Mouse (Mus musculus) testis, adult 10 weeks (tissue): ENCODE data around the gene Kiss1. TPM values are rescaled to one million over a fixed set of nuclear protein-coding genes. Genes with fewer than 3 reads are reported as not detected.

Experiments used
- polyA plus RNA-seq: library from polyadenylated mRNA; stranded (reverse); fragments of 350-450 nt; fragmentation: Illumina TruSeq; extraction: RNeasy Lipid Tissue Mini Kit (QIAGEN cat#74804); gene quantifications from one replicate; pipeline ENCODE4 v1.2.3, GENCODE M21; 2014; ENCODE audit warnings: low read depth, low replicate concordance

The Kiss1 gene
- polyA plus RNA-seq = not detected

GRCm38 (mm10) chr1:133321267-133321925, at the start of gene Kiss1:
Gene Kiss1 (plus strand): TSS chr1:133321875.

DNA sequence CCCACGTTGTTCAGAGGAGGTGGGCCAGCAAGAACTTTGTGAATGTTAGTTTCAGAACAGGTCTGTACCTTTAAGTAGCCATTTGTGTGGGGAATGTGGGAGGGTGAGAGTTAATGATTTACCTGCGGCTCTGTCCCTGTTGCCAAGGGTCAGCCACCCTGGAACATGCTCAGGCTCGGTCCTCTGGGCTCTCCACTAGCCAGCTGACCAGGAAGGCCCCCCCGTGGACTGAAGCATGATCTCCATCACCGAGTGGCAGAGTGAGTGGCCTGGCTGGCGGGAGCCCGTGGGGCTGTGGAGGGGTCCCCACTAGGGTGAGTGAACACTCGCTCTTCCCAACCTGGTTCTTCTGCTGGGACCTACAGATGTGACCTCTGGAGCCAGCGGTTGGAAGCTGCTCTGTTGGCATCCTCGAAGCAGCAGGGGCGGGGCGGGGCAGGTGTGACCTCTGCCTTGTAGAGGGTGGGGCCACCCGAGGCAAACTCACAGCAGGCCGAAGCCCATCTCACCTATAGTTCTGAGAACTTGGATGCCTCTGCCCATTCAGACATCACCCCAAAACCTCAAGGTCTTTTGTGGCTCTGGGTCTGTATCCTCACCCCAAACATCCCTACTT, 11.9 kb upstream of the Kiss1 start, which contains the start of gene Golt1a:
TSS of gene Golt1a (plus strand) at position 149 of the 616 bp plus-strand sequence.

DNA sequence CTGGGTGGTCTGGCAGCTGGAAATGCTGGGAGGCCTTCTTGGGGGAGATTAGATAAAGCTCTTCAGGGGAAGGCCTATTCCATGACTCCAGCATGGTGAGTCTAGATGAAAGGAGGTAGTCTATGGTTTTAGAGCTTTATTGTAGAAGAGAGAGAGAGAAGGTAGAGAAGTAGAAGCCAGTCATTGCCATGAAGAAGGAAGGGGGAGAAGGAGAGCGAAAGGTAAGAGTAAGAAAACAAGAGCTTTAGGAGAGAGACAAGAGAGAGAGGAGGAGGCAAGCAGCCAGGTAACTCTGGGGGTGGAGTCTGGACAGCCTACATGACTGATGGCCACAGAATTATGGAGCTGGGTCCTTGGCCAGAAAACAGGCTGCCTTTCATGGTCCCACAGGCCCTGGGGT, 28.5 kb downstream of the Kiss1 start, which contains the start of gene Ren1:
TSS of gene Ren1 (plus strand) at position 301 of the 400 bp plus-strand sequence.

DNA sequence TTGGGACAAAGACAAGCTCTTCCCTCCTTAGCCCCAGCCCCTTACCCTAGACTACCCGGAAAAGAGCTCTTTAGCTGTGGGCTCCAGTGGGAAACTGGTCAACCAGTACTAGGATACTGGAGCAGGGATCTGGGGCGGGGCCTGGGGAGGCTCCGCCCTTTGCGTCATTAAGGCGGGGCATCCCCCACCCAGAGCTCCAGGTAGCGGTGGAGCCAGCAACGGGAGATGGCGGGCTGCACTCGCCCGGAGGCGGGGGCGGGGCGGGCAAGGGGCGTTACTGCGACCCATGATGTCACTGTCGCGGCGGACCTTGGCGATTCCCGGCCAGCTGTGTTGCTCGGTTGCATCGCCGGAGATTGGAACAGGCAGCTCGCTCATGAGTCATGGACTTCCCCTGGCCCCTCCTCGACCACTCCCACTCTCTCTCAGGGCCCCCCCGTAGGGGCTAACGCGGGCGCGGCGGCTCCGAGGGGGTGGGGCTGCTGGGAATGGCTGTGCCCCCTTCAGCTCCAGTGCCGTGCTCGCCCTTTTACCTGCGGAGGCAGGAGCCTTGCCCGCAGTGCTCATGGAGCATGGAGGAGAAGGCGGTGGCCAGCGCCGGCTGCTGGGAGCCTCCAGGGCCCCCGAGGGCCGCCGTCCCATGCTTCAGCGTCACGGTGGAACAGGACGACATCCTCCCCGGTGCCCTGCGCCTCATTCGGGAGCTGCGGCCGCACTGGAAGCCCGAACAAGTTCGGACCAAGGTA, 41.8 kb downstream of the Kiss1 start, which contains the start of gene Etnk2:
TSS of gene Etnk2 (plus strand) at position 297 of the 746 bp plus-strand sequence.

Other genes with a start within 250 kb of the Kiss1 start
- 26.6 TPM for gene Ppp1r15b, start 190.7 kb upstream of the Kiss1 start, polyA plus RNA-seq
- 12.3 TPM for gene Plekha6, start 157.7 kb upstream of the Kiss1 start, polyA plus RNA-seq
- gene Golt1a, start 12.1 kb upstream of the Kiss1 start, polyA plus RNA-seq = not detected
- not detected for gene Ren1, start 28.6 kb downstream of the Kiss1 start, polyA plus RNA-seq
- 19.7 TPM for gene Etnk2, start 41.7 kb downstream of the Kiss1 start, polyA plus RNA-seq
- gene Sox13, start 102.5 kb downstream of the Kiss1 start, polyA plus RNA-seq = 0.28 TPM